Mouse (Mus musculus): ENCODE measurements around the gene Fam20c. TPM values are rescaled to one million over a fixed set of nuclear protein-coding genes. Genes with fewer than 3 reads are reported as not detected.

Fam20c gene
- polyA plus RNA-seq, 1 experiment from 2014 or later = 5.5 TPM

DNA sequence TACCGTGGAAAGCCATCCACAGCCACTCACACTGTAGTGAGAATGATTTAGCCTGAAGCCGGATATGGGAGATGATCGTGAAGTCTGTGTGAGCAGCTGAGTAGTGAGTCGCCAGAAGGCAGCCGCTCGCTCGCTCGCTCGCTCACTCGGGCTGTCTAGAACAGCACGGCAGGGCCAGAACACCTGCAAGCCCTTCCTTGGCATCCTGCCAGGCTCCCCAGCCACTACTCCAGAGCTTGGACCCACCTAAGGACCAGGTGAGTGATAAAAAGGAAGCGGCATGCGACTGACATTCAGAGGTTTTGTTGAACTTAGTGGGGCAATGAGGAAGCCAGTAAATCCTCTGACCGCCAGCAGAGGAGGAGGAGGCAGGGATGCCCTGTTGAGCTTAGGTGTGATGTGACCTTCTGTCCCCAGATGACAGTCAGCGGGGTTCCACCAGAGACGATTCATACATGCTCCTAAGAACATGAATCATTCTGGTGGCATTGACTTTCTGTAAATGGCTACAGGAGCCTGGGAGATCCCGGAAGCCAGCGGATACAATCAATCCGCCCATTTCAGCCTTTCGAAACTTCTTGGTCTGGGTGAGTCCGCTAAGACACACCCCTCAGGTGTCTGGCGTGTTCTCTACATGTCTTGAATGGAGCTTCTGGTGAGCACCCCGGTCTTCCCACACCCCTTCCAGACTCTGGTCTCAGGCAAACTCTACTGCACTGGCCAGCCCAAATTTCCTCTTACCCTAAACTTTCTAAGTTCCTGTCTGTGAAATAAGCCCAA lies 95.6 kb downstream of the Fam20c start:
- Histone ChIP-seq H3K9me3 (ENCODE audit: control insufficient read depth, low read length) (no peaks in the 10 kb centered on the region), H3K27ac (replicated peaks) (no peak overlapping the region)

DNA sequence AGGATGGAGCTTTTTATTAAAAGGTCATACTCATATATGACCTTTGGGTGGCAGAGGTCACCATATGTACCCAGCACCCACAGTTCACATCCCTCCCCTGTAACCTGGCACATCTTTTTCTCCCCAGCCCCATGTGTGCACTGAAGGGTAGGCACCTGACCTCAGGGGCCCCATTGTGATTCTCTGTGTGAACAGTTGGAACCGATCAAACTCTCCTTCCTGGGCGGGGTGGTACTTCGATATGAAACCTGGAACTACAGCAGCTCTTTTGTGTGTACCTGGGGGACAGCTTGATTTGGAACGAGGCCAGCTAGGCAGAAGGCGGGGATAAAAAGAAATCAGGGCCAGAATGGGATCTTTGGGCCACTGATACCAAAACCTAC lies 96.1 kb downstream of the Fam20c start:
- no peak overlapping the region for H3K9ac ChIP-seq (ENCODE audit: low read length)
- H3K27ac ChIP-seq (replicated peaks) = no peak overlapping the region
- TF ChIP-seq EP300 (optimal IDR thresholded peaks at IDR 0.05) (no peak), CTCF (IDR thresholded peaks at IDR 0.05; ENCODE audit: low read depth) (no peak)
- H3K27me3 ChIP-seq (ENCODE audit: control insufficient read depth, insufficient read depth, low read length) = no peaks in the 10 kb centered on the region
- H3K4me1 ChIP-seq (replicated peaks; ENCODE audit: control insufficient read depth, insufficient read depth) = no peaks in the 10 kb centered on the region
- ATAC-seq (ENCODE audit: low FRiP score, low TSS enrichment) (peak; percentile 39; the same call in 1 of the 2 replicates), DNase-seq (ENCODE audit: low spot score) (peak; percentile 43)
- WGBS = 54% methylated on average over 5 of the region's 5 CpGs
- H3K36me3 ChIP-seq (ENCODE audit: control insufficient read depth, insufficient read depth, low read length) = no peaks in the 10 kb centered on the region
- H3K4me3 ChIP-seq (ENCODE audit: low read depth, low read length) = no peak overlapping the region
- H3K4me2 ChIP-seq (replicated peaks; ENCODE audit: low read depth) = no peak overlapping the region
- H3K9me3 ChIP-seq (ENCODE audit: control insufficient read depth, low read length) = no peaks in the 10 kb centered on the region

More for the DNA sequence above, 95.6 kb downstream of the Fam20c start:
- H3K4me3 ChIP-seq (ENCODE audit: low read depth, low read length) = no peak overlapping the region
- DNase-seq (ENCODE audit: low spot score) = peak; percentile 45
- 46% methylated on average over 23 of the region's 23 CpGs for WGBS
- ATAC-seq (ENCODE audit: low FRiP score, low TSS enrichment) = peak; percentile 31; the same call in 1 of the 2 replicates
- TF ChIP-seq CTCF (IDR thresholded peaks at IDR 0.05; ENCODE audit: low read depth) (no peak), EP300 (optimal IDR thresholded peaks at IDR 0.05) (no peak)
- no peak overlapping the region for H3K4me2 ChIP-seq (replicated peaks; ENCODE audit: low read depth)
- H3K27me3 ChIP-seq (ENCODE audit: control insufficient read depth, insufficient read depth, low read length) = no peaks in the 10 kb centered on the region
- H3K9ac ChIP-seq (ENCODE audit: low read length) = no peak overlapping the region
- H3K4me1 ChIP-seq (replicated peaks; ENCODE audit: control insufficient read depth, insufficient read depth) = no peaks in the 10 kb centered on the region
- H3K36me3 ChIP-seq (ENCODE audit: control insufficient read depth, insufficient read depth, low read length) = no peaks in the 10 kb centered on the region

DNA sequence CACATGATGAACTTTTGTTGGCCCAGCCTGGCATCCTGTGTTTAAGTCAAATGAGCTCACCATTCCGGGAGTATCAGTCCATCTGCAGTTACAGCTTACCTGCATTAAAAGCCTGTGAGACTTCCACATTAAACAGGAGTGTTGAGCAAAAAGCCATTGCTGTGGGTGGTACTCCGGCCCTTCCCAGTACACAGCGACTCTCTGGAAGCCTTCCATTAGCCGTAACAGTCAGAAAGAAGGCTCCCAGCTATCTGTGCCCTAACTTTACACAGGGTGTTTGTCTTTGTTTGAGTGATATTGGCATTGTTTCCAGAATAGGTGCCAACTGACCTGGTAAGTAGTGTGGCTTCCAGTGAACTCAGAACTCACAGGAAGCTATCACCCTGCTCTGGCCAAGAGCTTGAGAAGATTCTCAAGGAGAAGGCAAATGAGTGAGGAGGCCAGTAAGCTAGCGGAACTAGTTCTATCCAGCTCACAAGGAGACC lies 97.0 kb downstream of the Fam20c start:
- ATAC-seq (ENCODE audit: low FRiP score, low TSS enrichment) = no peak
- no peak overlapping the region for H3K9ac ChIP-seq (ENCODE audit: low read length)
- no peaks in the 10 kb centered on the region for H3K36me3 ChIP-seq (ENCODE audit: control insufficient read depth, insufficient read depth, low read length)
- H3K9me3 ChIP-seq (ENCODE audit: control insufficient read depth, low read length) = no peaks in the 10 kb centered on the region
- WGBS = 81% methylated on average over 5 of the region's 5 CpGs
- no peak for DNase-seq (ENCODE audit: low spot score)
- H3K27me3 ChIP-seq (ENCODE audit: control insufficient read depth, insufficient read depth, low read length) = no peaks in the 10 kb centered on the region
- H3K27ac ChIP-seq (replicated peaks) = no peak overlapping the region
- H3K4me2 ChIP-seq (replicated peaks; ENCODE audit: low read depth) = no peak overlapping the region
- TF ChIP-seq CTCF (IDR thresholded peaks at IDR 0.05; ENCODE audit: low read depth) (no peak), EP300 (optimal IDR thresholded peaks at IDR 0.05) (no peak)
- H3K4me3 ChIP-seq (ENCODE audit: low read depth, low read length) = no peak overlapping the region
- no peaks in the 10 kb centered on the region for H3K4me1 ChIP-seq (replicated peaks; ENCODE audit: control insufficient read depth, insufficient read depth)

DNA sequence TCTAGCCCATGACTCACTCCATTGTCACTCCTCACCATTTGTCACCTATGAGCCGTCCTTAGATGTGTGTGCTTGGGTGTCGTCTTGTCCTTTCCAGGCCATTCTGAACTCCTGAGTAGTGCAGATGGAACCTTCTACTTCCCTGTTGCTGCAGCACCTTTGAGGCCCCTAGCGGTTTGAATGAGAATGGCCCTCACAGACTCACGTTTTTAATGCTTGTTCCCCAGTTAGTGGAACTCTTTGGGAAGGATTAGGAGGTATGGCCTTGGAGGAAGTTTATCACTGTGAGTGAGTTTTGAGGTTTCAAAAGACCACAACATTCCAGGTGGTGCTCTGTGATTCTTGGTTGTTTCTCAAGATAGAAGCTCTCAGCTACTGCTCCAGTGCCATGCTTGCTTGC lies 97.8 kb downstream of the Fam20c start:
- Histone ChIP-seq H3K4me1 (replicated peaks; ENCODE audit: control insufficient read depth, insufficient read depth) (no peaks in the 10 kb centered on the region), H3K36me3 (ENCODE audit: control insufficient read depth, insufficient read depth, low read length) (no peaks in the 10 kb centered on the region), H3K9me3 (ENCODE audit: control insufficient read depth, low read length) (no peaks in the 10 kb centered on the region), H3K4me3 (ENCODE audit: low read depth, low read length) (no peak overlapping the region), H3K4me2 (replicated peaks; ENCODE audit: low read depth) (no peak overlapping the region), H3K27ac (replicated peaks) (no peak overlapping the region), H3K9ac (ENCODE audit: low read length) (no peak overlapping the region), H3K27me3 (ENCODE audit: control insufficient read depth, insufficient read depth, low read length) (no peaks in the 10 kb centered on the region)
- ATAC-seq (ENCODE audit: low FRiP score, low TSS enrichment) (no peak), DNase-seq (ENCODE audit: low spot score) (no peak)
- TF ChIP-seq EP300 (optimal IDR thresholded peaks at IDR 0.05) = no peak
- peak; percentile 19; the same call in 1 of the 2 replicates for TF ChIP-seq CTCF (IDR thresholded peaks at IDR 0.05; ENCODE audit: low read depth)
- WGBS = 72% methylated on average over 4 of the region's 4 CpGs

DNA sequence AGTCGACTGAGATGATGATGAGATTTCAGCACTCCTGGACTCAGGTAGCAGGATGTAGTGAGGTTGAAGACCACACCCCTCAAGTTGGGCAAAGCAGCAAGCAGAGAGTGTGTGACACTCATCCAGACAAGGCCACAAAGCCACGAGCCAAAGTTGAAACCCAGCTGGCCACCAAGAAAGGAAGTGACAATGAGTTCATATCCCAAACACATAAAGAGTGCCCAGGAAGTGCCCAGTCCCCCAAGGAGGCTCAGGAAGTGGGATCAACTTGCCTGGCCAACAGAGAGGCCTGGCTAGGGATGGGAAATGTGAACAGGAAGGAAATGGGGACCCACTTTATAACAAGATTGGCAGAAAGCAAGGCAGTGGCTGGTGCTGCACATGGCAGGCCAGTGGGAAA lies 99.0 kb downstream of the Fam20c start:
- H3K27me3 ChIP-seq (ENCODE audit: control insufficient read depth, insufficient read depth, low read length) = no peaks in the 10 kb centered on the region
- TF ChIP-seq CTCF (IDR thresholded peaks at IDR 0.05; ENCODE audit: low read depth) (no peak), EP300 (optimal IDR thresholded peaks at IDR 0.05) (no peak)
- H3K4me1 ChIP-seq (replicated peaks; ENCODE audit: control insufficient read depth, insufficient read depth) = no peaks in the 10 kb centered on the region
- ATAC-seq (ENCODE audit: low FRiP score, low TSS enrichment) (no peak), DNase-seq (ENCODE audit: low spot score) (no peak)
- no peak overlapping the region for H3K4me3 ChIP-seq (ENCODE audit: low read depth, low read length)
- 83% methylated on average over 2 of the region's 2 CpGs for WGBS
- no peaks in the 10 kb centered on the region for H3K9me3 ChIP-seq (ENCODE audit: control insufficient read depth, low read length)
- no peaks in the 10 kb centered on the region for H3K36me3 ChIP-seq (ENCODE audit: control insufficient read depth, insufficient read depth, low read length)
- H3K9ac ChIP-seq (ENCODE audit: low read length) = no peak overlapping the region
- H3K4me2 ChIP-seq (replicated peaks; ENCODE audit: low read depth) = no peak overlapping the region
- no peak overlapping the region for H3K27ac ChIP-seq (replicated peaks)

DNA sequence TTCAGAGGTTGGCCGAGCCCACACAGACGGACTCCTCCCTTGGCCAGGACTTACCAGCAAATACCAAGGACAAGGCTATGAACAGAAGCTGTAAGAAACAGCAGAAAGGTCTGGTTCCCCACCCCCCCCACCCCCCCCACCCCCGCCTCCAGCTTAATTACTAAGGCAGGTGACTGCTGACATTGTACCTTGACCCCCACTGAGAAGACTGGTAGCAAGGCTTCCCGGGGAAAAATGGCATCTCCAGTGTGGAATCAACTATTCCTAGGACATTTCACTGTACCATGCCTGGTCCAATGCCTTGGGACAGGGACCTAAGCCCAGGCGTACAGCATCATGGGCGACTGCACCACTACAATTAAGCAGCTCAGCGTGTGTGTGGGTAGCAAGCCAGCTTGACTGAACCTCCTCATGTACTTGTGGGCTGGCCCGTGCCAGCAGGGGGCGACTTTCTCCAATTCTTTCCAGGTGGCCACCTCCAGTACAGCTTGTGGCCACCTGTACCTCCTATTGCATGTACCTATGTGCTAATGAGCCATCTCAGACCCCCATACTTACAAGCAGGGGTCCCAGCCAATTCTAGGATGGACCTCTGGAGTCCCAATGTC lies 102.8 kb downstream of the Fam20c start:
- TF ChIP-seq CTCF (IDR thresholded peaks at IDR 0.05; ENCODE audit: low read depth) (peak; percentile 89), EP300 (optimal IDR thresholded peaks at IDR 0.05) (no peak)
- ATAC-seq (ENCODE audit: low FRiP score, low TSS enrichment) = peak; percentile 82
- H3K4me1 ChIP-seq (replicated peaks; ENCODE audit: control insufficient read depth, insufficient read depth) = no peaks in the 10 kb centered on the region
- no peak overlapping the region for H3K4me2 ChIP-seq (replicated peaks; ENCODE audit: low read depth)
- H3K27me3 ChIP-seq (ENCODE audit: control insufficient read depth, insufficient read depth, low read length) = no peaks in the 10 kb centered on the region
- peak; percentile 92 for DNase-seq (ENCODE audit: low spot score)
- H3K9me3 ChIP-seq (ENCODE audit: control insufficient read depth, low read length) = no peaks in the 10 kb centered on the region
- H3K9ac ChIP-seq (ENCODE audit: low read length) = no peak overlapping the region
- no peaks in the 10 kb centered on the region for H3K36me3 ChIP-seq (ENCODE audit: control insufficient read depth, insufficient read depth, low read length)
- no peak overlapping the region for H3K4me3 ChIP-seq (ENCODE audit: low read depth, low read length)
- 32% methylated on average over 9 of the region's 9 CpGs for WGBS
- 0 out of 2 replicates have a peak overlapping the region, but pooled peaks have one; percentile 18 for H3K27ac ChIP-seq (replicated peaks)
